Mouse (Mus musculus) heart, adult 2 months (tissue): Measurements from ENCODE around the gene Gm7173. TPM values are rescaled to one million over a fixed set of nuclear protein-coding genes. Genes with fewer than 3 reads are reported as not detected.

Experiments
- DNase-seq, 2 experiments: peaks; one replicate each; pipeline ENCODE4 v3.0.0; 2021
- H3K27ac ChIP-seq: fragments of 200-600 bp; 2 replicates; pipeline ENCODE4 v1.8.1; 2022
- H3K27me3 ChIP-seq: fragments of 200-500 bp; 2 replicates; pipeline ENCODE4 v1.6.1; 2012; ENCODE audit warnings: mild to moderate bottlenecking, low read length, inconsistent platforms, mixed read lengths; ENCODE audit not compliant: control insufficient read depth, insufficient read depth
- H3K36me3 ChIP-seq: fragments of 200-500 bp; 2 replicates; pipeline ENCODE4 v1.6.1; 2012; ENCODE audit warnings: low read length, inconsistent platforms; ENCODE audit not compliant: control insufficient read depth, insufficient read depth
- H3K4me1 ChIP-seq: fragments of 200-500 bp; 2 replicates; pipeline ENCODE4 v1.6.1; 2011; ENCODE audit warnings: low read length; ENCODE audit not compliant: control insufficient read depth, insufficient read depth
- H3K4me3 ChIP-seq: fragments of 200-600 bp; 2 replicates; pipeline ENCODE4 v1.8.1; 2022
- H3K79me2 ChIP-seq: fragments of 200-500 bp; replicated peaks from 2 replicates; pipeline ENCODE4 v1.6.1; 2012; ENCODE audit warnings: mild to moderate bottlenecking, inconsistent platforms, low read length, moderate library complexity, mixed read lengths; ENCODE audit not compliant: control insufficient read depth, insufficient read depth
- H3K9ac ChIP-seq: fragments of 200-500 bp; 2 replicates; pipeline ENCODE4 v1.6.1; 2012; ENCODE audit warnings: low read depth, mild to moderate bottlenecking, control low read depth, inconsistent platforms, low read length, mixed read lengths
- CTCF ChIP-seq: fragments of 200-600 bp; IDR thresholded peaks from 2 replicates; pipeline ENCODE4 v1.8.1; 2022; ENCODE audit warnings: antibody characterized with exemption, mild to moderate bottlenecking, moderate library complexity
- EP300 ChIP-seq: fragments of 200-500 bp; IDR thresholded peaks from 2 replicates; pipeline ENCODE4 v1.6.1; 2011; ENCODE audit warnings: low read depth, low read length, control low read depth; ENCODE audit not compliant: insufficient read depth
- POLR2A ChIP-seq: fragments of 200-500 bp; IDR thresholded peaks from 2 replicates; pipeline ENCODE4 v1.6.1; 2011; ENCODE audit warnings: mild to moderate bottlenecking, low read depth, low read length, control low read depth; ENCODE audit not compliant: insufficient read depth
- WGBS: fragments of 180-500 bp; shearing (Covaris S2); methylation state at CpG from one replicate; pipeline ENCODE4 v1.1.7; 2018; 5-methylcytosine and 5-hydroxymethylcytosine counted together
- intact Hi-C: fragments of 180-260 bp; cut with DNase I; formaldehyde crosslinking; loops from one replicate; pipeline ENCODE4 v1.15.1; 2025
- long read RNA-seq: library from polyadenylated mRNA; stranded (forward); transcript quantifications from one replicate; pipeline ENCODE4 v2.0.0, GENCODE M21; 2021
- polyA plus RNA-seq: library from polyadenylated mRNA; depleted of rRNA; stranded (reverse); fragments of >200 nt; gene quantifications from 2 replicates; pipeline ENCODE4 v1.2.3, GENCODE M21; 2012; rRNA removed
- total RNA-seq, 2 experiments: library from RNA; stranded (reverse); gene quantifications; 2 replicates each; pipeline ENCODE4 v1.2.3; 2021

Gene Gm7173
- total RNA-seq, result under 1 TPM in 1 of 2 experiments, not detected in 1; 0.11 TPM
- 0.27 TPM in 1 of 2 replicates, not detected in the other for polyA plus RNA-seq
- long read RNA-seq, result 0 reads

DNA sequence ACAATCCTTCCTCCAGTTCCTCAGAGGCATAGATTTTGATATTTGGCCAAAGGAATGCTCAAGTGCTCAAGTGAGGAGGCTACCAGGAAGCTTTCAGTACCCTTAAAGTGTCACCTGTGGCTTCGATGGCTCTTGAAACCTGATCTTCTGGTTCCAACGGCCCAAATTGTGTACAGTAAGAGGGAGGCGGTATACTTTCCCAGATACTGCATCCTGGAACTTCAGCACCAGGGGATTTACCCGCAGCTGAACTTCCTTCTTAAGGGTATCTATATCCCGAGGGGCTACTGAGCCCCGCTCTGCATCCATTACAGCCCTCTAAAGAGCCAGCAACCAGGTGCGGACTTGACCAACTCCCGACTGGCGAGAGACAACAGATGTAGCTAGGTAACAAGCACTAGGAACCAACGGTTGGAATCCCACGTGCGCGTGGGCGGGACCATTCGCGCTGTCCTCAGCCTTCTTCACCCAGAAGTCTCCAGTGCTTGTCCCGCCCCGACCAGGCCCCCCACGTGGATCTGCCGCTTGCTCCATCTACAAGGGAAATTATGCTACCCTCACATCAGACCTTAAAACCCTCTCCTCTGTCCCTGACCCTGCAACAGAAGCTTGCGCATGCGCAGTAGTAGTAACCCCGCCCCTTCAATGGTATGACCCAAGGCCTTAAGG is at the start of gene Gm7173:
Gene Gm7173 (minus strand): TSS at position 309 of the 669 bp plus-strand sequence.
- 25% methylated on average over 23 of the region's 23 CpGs for WGBS
- Histone ChIP-seq H3K79me2 (no peaks in the 10 kb centered on the region), H3K36me3 (no peaks in the 10 kb centered on the region), H3K4me1 (no peaks in the 10 kb centered on the region), H3K4me3 (peak within 1 kb of the TSS; percentile 27; the same call in 1 of the 2 replicates), H3K9ac (no peak within 1 kb of the TSS), H3K27me3 (no peaks in the 10 kb centered on the region), H3K27ac (no peak within 1 kb of the TSS)
- TF ChIP-seq POLR2A (no peak), EP300 (no peak), CTCF (no peak)
- intact Hi-C loops, result no loop called here
- DNase-seq, result peak; percentile 2 to 19

DNA sequence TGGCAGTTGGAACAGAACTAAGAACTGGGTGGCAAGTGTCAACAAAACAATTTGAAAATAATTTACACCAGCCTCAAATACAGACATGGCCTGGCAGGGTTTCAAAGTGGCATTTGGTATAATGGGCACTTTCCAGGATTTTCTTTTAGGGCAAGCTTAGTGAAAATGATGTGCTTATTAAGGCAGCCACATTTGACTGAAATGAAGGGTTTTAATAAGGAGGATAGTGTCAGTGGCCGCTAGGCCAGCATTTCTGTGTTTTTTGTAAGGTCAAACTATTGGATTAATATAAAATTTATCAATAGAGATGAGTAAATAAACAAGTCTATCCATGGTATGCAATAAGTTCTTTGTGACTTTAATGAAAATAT is 546 bp upstream of the Gm7173 start:
- no peak for DNase-seq
- WGBS, result 39% methylated on average over 1 of the region's 1 CpGs
- no peaks in the 10 kb centered on the region for H3K27me3 ChIP-seq
- H3K4me3 ChIP-seq, result no peak overlapping the region
- no peaks in the 10 kb centered on the region for H3K4me1 ChIP-seq
- no peaks in the 10 kb centered on the region for H3K36me3 ChIP-seq
- H3K79me2 ChIP-seq, result no peaks in the 10 kb centered on the region
- intact Hi-C loops, result no loop called here
- no peak overlapping the region for H3K27ac ChIP-seq
- no peak overlapping the region for H3K9ac ChIP-seq
- TF ChIP-seq EP300, result no peak
- no peak for TF ChIP-seq POLR2A
- TF ChIP-seq CTCF, result no peak

- H3K27me3 ChIP-seq, result no peaks in the 10 kb centered on the region
- H3K79me2 ChIP-seq, result no peaks in the 10 kb centered on the region
- no peak overlapping the region for H3K9ac ChIP-seq
- H3K4me3 ChIP-seq, result no peak overlapping the region
- no peaks in the 10 kb centered on the region for H3K36me3 ChIP-seq
- DNase-seq, result no peak
- no peaks in the 10 kb centered on the region for H3K4me1 ChIP-seq
- TF ChIP-seq POLR2A (no peak), EP300 (no peak)
- no peak overlapping the region for H3K27ac ChIP-seq
- intact Hi-C loops, result no loop called here
These were observed 200.3 kb downstream of the Gm7173 start for GRCm38 (mm10) chrX:79316790-79317189.

Other genes starting within 250 kb of the Gm7173 start
- gene Mageb16, start 154.2 kb upstream of the Gm7173 start, total RNA-seq, result not detected
- not detected in 2 replicates for gene Mageb16, start 154.2 kb upstream of the Gm7173 start, polyA plus RNA-seq